Mouse (Mus musculus): ENCODE results near the gene Vps33b.

- TF ChIP-seq GATA1 (IDR thresholded peaks at IDR 0.05; ENCODE audit: borderline replicate concordance, low read length) (no peak), FLI1 (IDR thresholded peaks at IDR 0.05; ENCODE audit: low read length) (no peak)
These were observed 37.4 kb upstream of the Vps33b start for GRCm38 (mm10) chr7:80231971-80232488.

Measured in megakaryocyte, embryonic 14.5 days (primary cell).